Mouse (Mus musculus): ENCODE measurements around the gene Dab2.

The Dab2 gene

DNA sequence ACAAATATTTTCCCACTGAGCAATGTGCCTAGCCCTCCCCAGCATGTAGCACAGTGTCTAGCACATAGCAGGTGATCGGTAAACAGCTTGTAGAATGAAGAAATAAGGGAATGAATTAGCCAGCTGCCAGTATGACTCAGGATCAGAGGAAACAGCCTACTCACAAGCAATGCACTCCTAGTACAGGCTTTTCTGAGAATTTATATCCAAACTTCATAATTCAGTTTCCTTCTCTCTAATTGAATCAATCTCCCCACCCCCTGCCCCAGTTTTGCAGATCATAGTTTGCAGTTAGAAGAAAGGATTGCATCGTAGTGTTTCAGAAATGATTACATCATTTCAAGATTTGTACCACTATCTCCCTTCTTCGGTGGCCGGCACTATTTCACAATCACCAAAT, 26.4 kb downstream of the Dab2 start:
- no peak for DNase-seq

DNA sequence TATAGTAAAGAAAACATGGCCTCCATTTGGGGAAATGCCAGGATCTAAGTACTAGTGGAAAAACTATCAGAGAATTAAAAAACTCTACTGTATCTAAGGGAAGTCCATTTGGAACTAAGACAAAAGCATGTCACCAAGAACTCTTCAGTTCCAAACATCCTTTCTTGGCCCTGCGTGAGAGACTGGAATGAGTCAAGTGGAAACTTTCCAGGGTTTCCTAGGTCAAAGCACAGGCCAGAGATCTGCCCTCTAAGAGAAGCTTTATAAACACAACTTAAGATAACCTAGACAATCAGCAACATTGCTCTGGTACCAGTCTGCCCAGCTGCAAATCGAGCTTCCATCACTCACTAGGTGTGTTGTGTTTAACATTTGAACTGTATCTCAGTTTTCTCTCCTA, 31.8 kb downstream of the Dab2 start:
- DNase-seq, result peak; percentile 52

DNA sequence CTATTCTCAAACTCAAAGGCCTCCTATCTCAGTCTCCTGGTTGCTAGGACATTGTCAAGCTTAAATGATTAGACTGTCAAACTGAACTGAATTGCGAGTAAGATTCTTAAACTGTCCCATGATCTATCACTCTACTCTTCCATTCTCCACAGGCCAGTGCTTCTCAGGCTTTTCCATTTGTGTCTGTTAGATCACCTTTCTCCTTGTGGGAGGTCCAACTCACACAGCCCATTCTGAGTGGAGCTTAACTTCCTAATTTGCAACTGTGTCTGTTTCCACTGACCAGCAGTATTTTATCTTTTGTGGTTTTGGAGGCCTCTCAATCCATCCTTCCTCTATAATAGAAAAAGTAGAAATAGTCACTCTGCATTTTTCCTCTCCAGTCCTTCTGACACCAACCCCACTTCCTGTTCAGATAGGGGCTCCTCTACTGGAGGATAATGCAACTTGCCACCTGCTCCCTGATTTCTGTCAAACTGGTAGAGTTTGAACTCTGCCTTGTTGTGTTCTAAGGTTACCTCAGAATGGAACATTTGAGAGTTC, 35.1 kb downstream of the Dab2 start:
- DNase-seq, result peak; percentile 26

DNA sequence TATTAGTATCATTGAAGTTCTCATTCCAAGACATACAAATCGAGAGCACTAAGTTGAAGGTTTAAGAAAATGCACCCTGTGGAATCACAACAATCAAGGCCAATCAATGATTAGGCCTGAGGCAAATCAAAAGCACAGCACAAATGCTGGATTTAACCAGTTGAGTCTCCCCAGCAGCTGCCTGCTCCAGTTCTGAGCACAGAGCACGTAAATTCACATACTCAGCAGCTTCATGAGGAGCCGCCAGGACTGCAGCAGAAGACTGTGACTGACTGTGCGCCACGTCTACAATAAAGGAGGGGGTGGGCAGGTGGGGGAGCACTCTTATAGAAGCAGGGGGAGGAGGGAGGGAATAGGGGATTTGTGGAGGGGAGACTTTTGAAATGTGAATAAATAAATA, 40.2 kb downstream of the Dab2 start:
- no peak for DNase-seq

DNA sequence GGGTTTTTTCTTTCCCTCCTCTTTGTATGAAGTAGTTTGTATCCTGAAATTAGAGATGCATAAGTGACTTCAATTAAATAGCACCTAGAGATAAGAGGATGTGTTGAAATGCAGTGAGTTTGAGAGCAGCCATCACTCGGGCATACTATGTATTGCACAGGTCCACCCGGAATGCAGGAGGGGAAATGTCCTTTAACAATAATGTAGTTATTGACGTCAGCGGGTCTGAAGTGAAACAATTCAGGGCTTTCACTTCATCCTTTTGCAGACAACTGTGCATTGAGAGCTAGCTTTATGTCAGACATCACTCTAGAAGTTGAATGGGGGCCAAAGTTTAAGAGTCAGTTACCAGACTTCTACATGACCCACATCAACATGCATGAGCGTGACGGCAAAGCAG, 40.8 kb downstream of the Dab2 start:
- no peak for DNase-seq

DNA sequence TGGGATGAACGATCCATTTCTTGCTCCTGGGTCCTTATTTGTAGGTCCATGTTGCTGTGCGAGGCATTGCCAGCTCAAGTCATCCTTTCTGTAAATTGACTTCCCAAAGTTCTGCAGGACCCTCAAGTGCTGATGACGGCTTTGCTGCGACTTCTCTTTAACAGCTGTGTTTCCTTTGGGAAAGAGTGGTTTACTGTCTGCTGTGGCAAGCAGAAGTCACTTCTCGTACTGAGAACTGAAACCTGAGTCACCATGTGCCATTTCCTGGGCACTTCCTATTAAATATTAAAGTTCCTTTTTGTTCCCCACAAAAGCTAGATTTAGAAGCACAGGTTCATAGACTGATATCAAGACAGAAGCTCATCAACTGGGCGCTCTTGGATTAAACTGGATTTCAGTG, 41.8 kb downstream of the Dab2 start:
- no peak for DNase-seq

DNA sequence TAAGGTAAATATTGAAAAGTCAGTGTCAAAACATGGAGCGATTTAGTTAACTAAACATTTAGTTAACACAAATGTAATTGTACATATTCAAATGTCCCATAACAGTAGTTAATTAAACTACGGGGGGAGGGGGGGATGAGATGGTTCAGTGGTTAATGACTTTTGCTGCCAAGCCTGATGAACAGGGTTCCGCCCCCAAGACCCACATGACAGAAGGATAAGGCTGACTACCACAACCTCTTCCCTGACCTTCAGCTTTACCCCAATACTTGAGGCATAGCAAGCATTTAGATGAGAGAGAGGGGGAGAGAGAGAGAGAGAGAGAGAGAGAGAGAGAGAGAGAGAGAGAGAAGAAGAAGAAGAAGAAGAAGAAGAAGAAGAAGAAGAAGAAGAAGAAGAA, 54.3 kb downstream of the Dab2 start:
- DNase-seq, result peak; percentile 72

DNA sequence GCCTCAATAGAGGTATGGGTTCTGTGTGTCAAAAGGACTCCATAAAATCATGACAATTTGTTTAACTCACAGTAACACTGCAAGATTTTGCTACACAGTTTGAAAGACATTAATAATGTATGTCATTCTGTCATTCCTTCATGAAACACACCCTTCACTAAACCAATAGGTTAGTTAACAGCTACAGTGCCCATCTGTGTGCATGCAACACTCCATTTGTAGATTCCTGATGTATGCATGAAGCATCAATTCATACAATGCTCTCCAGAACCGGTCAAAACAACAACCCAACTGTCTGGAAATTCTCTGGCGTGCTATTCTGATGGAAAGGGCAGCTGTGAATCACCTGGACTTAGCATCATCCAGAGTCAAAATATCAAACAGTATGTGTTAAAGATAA, 60.3 kb downstream of the Dab2 start:
- no peak for DNase-seq

DNA sequence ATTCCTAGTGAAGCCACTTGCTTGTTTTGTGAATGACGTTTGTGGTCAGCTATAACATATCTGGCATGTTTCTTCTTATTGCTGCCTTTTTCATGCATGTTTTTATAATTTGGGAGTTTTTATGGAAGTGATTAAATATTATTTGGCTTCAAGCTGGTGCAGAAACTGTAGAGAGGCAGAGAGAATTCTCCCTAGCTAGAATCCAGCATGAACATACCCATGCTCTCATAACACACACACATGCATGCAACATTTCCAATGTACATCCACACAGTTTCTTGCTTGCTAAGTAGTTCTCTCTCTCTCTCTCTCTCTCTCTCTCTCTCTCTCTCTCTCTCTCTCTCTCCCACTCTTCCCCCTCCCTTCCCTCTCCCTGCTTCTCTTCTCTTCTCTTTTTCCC, 70.4 kb downstream of the Dab2 start:
- DNase-seq, result no peak

DNA sequence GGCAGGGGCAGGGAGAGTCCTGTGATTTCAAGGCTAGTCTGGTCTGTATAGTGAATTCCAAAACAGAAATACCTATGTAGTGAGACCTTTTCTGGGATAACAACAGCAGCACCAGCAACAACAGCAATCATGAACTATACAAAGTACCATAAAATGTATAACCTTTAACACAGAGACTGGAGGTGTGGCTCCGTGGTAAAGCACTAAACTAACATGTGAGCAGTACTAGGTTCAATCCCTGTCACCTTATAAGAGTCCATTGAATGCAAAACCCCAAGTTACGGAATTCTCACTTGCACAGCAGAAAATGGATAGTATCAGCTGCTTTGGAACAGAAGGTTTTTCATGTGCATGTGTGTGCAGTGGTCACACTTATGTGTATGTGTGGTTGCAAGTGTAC, 71.9 kb downstream of the Dab2 start:
- DNase-seq, result no peak

DNA sequence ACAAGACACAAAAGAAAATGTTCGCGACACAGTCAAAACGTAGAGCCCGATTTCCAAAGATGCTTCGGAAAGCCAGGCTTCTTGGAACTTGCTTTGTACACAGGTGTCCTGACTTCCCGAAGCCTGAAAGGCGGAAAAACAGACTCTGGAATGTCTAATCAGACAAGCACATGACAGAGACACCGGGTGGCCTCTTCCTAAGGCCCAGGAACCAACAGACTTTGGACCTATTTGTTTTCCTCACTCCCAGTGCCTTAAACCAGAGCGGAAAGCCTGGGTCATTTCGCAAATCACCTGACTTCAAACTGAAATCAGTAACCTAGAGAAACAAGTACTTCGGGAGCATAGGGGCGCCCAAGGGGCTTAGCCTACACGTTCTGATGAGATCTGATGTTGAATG, 75.4 kb downstream of the Dab2 start:
- DNase-seq, result peak; percentile 91

DNA sequence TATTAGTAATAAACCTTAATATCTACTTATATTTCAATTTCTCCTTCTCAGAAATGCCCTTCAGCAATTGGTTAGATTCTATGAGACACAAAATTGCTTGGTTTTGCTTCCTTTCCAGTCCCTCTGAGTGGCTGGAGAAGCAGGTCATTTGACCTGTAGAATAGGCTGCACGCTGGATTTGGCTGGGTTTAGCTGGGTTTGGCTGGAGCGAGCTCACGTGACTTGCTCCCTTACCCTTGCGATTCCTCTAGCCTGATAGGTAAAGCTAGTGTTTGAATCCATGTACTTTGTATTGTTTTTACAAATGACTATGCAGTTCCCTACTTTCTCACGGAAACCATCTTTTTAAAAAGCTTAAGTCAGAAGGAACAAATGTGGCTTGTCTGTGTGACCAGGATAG, 76.4 kb downstream of the Dab2 start:
- peak; percentile 75 for DNase-seq

DNA sequence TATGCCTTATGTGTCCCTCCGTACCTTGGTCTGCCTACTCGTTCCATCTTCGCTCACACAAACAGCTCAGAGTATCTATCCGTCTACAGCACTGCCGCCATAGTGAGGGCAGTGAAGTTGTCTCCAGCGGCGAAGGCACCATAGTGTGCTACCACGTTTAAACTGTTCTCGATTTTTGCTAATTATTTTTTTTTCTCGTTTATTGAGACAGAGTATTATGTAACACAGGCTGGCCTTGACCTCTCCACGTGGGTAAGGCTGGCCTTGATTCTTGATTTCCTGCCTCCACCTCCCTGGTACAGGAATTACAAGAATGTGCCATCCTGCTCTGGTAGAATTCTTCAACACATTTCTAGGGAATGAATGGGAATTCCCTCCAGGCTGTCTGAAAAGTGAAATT, 77.2 kb downstream of the Dab2 start:
- peak; percentile 51 for DNase-seq

DNA sequence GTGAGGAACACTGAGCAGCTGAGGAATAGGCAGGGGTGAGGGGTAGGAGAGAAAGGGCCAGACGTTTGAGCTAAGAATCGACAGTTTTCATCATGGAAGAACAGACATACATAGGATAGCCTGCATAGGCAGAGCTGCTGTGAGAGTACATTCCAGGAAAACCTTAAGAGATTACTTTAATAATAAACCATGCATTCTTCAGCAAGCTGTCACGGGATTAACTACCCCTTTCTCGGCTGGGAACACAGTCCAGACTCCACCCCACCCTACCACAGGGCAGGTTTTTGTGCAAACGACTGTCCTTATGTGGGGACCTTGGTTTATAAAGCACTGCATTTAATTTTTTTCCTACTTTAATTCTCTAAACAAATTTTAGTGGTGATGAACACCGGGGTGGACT, 84.4 kb downstream of the Dab2 start:
- DNase-seq, result peak; percentile 55

DNA sequence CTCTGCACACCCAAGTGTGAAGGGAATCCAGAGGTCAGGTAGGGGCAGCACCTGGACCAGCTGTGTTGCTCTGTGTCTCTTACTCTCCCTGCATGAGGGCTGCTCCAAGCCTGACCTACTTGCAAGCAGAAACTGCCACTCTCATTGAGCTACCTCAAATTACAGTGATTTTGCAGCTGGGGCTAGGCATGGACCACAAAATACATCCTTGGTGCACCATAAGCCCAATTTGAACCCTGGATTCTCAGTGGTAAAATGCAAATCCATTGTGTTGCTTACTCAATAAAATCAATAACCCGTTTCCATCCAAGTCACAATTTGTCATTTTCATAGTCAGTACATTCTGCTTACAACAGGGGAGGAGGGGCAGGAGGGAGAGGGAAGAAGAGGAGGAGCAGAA, 85.7 kb downstream of the Dab2 start:
- DNase-seq, result no peak

DNA sequence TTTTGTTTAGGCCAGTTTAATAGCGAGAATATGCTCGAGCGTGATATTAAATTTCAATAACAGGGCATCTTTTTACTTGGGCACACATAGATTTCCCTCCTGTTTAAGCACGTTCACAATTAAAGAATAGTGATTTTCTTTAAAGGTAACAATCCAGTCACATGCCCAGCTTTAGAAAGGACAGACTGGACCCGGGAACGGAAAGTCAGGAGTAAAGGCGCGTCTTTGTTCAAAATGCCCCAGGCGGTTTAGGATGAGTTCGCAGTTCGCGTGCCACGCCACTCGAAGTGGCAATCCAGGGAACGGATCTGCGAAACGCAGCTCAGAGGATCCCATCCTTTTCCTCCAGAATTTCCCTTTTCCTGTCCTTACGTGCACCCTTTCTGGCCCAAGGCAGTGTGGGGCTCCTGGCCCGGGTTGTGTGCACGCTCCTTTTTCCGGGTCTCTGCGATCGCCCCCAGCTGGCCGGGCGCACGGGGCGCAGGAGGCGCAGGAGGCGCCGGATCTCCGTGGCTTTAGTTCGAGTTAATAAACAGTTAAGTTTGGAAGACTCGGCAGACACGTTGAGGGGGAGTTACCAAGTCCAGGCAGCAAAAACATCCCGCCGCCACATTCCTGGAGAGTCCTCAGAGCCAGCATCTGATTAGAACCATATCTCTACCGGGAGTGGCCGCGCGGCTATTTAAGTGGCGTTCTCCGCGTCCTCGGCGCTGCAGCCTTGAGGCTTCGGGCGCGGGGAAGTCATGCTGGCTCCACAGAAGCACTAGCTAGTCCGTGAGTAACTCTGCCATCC, 86.8 kb downstream of the Dab2 start:
- peak; percentile 95 for DNase-seq

DNA sequence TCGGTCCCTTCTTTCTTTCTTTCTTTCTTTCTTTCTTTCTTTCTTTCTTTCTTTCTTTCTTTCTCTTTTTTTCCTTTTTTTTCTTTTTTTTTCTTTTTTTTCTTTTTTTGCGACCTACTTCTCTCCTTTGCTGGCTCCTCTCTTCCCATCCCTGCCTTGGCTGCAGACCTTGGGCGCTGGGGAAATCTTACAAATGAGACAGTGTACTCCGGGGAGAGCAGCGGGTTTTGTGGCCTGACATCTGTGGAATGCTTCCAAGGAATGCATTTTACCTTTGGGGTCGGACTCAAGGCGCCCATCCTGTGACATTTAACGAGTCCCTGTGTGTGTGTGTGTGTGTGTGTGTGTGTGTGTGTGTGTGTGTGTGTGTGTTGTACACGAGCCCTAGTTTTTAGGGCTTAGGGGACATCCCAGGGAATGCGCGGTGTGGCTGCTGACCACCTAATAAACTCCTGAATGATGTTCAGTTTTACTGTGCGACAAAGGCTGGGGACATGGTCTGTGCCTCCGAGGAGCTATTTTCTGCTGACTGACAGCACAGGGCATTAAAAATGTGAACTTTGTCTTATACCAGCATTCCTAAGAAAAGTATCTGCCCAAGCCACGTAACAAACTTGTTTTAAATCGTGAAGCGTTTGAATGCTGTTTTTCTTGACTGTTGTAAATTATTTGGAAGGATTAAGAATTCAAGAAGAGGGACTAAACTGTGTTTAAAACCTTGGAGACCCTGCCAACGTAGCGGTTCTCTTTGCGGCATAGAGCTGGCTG, 87.6 kb downstream of the Dab2 start:
- DNase-seq, result peak; percentile 44

DNA sequence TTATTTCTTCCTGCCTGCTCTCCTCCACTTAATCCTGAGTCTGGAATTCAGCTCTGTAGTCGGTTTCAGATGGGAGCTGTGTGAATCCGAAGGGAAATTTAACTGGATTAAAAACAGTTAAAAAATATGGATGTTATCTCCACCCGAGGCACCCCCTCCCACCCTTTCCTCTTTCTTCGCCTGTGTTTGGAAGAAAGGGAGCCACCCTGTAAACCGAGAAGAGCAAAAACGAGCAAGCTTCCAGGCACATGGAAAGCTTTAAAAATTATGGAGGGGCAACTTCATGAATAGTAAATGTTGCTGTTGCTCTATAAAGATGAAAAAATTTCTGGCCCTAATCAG, 88.1 kb downstream of the Dab2 start:
- DNase-seq, result no peak

DNA sequence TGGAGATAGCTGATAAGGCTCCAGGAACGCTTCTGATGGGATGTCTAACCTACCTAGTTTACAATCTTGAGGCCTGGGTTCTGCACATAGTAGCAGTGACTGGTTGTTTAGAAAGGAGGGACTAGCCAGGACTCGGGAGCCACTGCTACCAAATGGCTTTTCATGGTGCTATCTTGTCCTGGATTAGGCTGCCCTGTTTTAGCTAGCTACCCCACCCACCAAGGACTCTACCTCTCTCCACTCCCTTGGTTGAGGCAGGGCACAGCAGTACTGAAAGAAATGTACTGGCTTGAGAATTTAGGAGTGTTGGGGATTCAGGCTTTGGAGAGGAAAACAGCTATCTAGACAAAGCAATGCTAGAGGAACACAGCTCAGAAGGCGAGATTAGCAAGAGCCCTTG, 88.6 kb downstream of the Dab2 start:
- no peak for DNase-seq

DNA sequence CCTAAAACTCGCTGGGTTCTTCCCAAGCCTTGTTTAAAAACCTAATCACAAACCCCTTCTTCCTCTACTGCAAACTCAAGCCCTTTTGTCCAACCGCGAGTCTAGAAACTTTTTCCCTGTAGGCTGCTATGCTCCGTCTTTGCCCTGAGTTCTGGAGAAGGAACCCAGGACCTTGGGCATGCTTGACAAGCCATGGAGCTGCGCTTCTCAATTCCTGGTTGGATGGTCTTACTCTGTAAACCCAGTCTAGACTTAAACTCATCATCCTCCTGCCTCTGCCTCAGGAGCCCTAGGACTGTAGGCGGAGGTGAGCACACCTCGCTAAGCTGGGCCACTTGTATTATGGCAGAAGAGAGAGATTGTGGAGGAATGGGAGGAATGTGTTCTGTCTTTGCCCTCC, 89.0 kb downstream of the Dab2 start:
- no peak for DNase-seq

DNA sequence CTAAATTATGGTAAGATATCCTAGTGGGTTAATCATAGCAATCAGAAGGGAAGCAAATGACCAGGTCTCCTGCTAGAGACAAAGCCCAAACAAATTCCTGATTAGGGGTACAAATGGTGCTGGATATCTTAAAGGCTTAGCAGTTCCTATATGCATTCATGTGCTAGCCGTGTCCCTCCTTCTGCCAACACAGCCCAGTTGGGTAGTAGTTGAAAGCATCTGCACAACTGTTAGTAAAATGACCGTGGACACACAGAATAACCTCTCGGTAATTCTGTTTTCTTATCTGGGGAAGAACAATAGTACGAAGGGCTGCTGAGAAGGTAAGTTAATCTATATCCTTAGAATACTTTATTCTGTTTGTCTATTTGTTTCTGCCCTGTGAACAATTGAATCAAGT, 90.5 kb downstream of the Dab2 start:
- no peak for DNase-seq

DNA sequence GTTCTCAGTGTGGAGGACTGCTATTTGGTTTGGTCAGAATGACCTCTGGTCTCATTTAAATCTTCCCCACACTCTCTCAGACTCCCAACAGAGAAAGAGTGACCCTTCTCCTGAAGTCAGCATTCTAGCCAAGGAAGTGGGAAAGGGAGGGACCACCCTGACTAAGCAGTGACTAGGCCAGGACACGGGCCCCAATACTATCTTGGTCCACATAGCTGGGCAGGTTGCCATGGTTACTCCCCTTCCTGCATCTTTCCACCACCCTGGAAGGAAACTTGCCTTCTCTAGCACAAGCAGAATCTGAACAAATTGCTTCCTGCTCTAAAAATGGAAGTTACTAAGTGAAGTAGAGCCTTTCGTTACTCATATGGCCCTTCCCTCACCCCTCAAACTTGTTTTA, 91.1 kb downstream of the Dab2 start:
- DNase-seq, result peak; percentile 83

DNA sequence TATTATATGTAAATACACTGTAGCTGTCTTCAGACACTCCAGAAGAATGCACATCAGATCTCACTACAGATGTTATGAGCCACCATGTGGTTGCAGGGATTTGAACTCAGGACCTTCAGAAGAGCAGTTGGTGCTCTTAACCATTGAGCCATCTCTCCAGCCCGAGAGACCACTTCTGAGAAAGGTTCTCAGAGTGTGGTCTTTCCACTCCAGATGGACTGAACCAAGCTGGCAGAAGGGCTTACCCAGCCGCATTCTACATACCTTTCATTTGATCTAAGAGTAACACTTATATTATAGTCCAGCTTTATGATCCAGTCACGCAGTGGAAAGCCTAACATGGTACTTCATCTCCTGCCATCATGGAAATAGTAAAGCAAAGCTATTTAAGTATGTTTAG, 92.3 kb downstream of the Dab2 start:
- no peak for DNase-seq

DNA sequence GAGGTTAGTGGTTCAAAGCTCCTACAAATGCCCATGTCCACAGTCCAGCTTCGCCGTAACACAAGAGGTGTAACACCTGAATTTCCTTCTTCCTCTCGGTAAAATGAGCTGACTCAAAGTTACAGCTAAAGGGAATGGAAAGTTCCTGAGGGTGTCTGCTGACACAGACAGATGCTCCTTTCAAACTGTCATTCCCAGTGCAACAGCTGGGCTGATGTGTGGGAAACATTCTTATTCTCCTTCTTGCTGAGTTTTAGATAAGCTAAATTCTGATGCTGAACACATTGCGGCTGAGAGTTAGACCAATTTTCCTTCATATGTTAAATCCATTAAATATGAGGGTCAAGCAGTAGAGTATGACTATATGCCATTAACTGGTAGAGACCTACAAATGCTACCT, 94.0 kb downstream of the Dab2 start:
- no peak for DNase-seq

DNA sequence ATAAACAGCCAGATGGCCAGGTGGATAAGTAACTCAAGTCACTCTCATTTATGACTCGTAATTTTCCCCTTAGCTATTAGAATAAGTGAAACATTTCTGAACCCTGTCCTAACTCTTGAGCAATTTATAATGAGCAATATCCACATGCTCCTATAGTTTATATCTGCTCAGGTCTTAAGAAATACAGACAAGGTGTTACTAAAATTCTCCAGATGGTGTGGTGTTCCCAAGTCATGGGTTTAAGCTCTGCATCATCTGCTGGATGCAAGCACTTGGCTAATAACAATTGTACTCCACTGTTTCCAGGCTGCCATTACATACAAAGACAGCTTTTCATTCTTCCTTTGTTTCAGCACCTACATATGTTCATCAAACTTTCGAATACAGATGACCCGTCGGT, 98.6 kb downstream of the Dab2 start:
- no peak for DNase-seq
